Mouse (Mus musculus) heart, adult 11 months (tissue): ENCODE results near the gene Dhx15.
A peak's percentile ranks its signal among the peaks of the same experiment; 100 is the strongest.

Experiments
- DNase-seq: peaks from one replicate; pipeline ENCODE4 v3.0.0; 2022

Gene Dhx15

GRCm38 (mm10) chr5:52141936-52142335 lies 48.4 kb downstream of the Dhx15 start:
- no peak for DNase-seq

- no peak for DNase-seq
Measured at GRCm38 (mm10) chr5:52138819-52139218, 51.5 kb downstream of the Dhx15 start.

GRCm38 (mm10) chr5:52138134-52138533 lies 52.2 kb downstream of the Dhx15 start:
- no peak for DNase-seq

GRCm38 (mm10) chr5:52135460-52136141 lies 54.7 kb downstream of the Dhx15 start:
- no peak for DNase-seq

DNA sequence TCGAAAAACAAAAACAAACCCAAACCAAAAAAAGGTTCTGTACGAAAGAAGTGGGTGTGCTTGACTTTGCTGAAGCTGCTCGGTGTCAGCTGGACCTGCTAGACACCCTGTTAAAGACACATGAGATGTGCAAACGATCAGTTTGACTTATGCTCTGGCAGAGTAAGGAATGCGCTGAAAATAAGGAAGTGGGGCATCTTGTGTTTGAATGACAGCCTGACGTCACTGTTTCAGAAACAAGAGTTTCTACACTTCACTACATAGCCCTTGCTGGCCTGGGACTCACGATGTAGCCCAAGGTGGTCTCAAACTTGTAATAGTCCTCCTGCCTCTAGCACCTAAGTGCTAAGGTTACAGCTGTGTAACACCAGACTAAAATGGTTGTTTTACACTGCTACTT lies 57.5 kb downstream of the Dhx15 start:
- no peak for DNase-seq

- no peak for DNase-seq
Measured at GRCm38 (mm10) chr5:52132092-52132491, 58.2 kb downstream of the Dhx15 start.

DNA sequence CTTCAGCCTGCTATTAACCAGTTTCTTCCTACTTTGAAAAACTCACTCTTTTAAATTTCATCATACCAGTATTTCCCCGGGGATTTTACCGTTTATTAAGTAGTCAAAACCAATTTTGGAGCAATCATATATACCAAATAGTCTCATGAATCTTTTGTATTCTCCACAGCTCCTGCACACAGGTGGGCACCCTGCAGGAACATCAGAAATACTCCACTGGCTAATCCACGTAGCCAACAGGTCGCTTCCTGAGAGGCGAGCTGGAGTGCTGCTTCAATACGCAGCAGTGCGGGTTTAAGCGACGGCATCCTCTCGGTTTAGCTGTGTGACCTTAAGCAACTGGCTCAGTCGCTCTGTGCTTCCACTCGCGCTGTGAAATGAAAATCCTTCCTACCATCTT lies 58.9 kb downstream of the Dhx15 start:
- DNase-seq = peak; percentile 72

GRCm38 (mm10) chr5:52130496-52130895 lies 59.8 kb downstream of the Dhx15 start:
- peak; percentile 98 for DNase-seq

- DNase-seq = peak; percentile 62
Measured at GRCm38 (mm10) chr5:52126263-52126662, 64.1 kb downstream of the Dhx15 start.

DNA sequence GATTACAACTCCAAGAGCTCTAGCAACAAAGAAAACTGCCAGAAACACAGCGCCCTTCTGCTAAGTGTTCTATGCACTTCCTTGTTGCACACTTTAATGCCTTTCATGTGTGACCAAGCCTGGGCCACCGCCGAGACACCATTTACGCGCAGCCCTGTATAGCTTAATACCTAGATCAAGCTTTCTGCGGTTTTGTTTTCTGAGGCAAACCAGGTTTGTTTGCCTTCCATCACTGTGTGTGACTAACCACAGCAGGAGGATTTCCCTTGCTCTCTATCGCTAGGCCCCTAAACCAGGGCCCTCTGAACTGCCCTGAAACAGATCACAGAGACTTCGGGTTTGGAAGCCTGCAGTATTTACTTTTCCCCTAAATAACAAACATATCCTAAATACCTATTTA lies 64.5 kb downstream of the Dhx15 start:
- DNase-seq = peak; percentile 78

- no peak for DNase-seq
Measured at GRCm38 (mm10) chr5:52122146-52122545, 68.2 kb downstream of the Dhx15 start.

- DNase-seq = no peak
Measured at GRCm38 (mm10) chr5:52119822-52120221, 70.5 kb downstream of the Dhx15 start.

GRCm38 (mm10) chr5:52119192-52119591 lies 71.1 kb downstream of the Dhx15 start:
- DNase-seq = no peak

DNA sequence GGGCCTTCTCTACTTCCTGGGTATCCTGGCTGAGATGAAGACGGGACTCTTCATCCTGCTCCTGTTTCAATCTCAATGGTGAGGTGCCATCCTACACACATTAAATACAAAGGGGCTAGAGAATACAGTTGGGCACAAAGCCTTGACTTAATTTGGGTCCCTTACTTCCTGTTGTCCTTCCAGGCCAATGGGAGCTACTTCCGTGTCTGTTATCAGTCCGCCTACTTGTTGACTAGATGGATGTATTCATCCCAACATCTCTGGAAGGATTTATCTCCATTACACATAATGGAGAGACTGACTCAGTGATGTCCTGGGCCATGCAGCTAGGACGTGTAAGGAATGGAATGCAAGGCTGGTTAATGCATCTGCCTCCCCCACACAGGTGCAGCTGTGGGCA lies 72.5 kb downstream of the Dhx15 start:
- peak; percentile 76 for DNase-seq

- peak; percentile 88 for DNase-seq
Measured at GRCm38 (mm10) chr5:52116404-52116803, 73.9 kb downstream of the Dhx15 start.

DNA sequence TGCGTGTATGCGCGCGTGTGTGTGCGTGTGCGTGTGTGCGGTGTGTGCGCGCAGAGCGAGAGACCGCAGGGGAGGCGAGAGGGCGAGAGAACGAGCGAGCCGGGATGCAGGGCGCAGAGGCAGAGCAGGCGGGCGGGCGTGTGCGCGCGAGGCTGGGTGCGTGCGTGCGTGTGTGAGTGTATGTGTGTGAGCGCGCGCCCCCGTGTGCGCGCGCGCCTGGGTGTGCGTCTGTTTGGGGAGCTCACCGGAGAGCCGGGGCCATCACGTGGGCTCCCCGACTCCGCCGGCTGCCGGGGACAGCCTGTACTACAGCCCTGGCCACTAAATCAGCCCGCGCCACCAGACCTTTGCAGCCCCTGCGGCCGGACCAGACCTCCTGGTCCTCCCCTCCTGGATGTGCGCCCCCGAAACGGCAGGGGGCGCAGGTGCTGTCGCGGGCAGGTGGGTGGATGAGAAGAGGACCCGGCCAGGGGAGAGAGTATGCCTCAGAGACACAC lies 74.4 kb downstream of the Dhx15 start:
- peak; percentile 96 for DNase-seq

DNA sequence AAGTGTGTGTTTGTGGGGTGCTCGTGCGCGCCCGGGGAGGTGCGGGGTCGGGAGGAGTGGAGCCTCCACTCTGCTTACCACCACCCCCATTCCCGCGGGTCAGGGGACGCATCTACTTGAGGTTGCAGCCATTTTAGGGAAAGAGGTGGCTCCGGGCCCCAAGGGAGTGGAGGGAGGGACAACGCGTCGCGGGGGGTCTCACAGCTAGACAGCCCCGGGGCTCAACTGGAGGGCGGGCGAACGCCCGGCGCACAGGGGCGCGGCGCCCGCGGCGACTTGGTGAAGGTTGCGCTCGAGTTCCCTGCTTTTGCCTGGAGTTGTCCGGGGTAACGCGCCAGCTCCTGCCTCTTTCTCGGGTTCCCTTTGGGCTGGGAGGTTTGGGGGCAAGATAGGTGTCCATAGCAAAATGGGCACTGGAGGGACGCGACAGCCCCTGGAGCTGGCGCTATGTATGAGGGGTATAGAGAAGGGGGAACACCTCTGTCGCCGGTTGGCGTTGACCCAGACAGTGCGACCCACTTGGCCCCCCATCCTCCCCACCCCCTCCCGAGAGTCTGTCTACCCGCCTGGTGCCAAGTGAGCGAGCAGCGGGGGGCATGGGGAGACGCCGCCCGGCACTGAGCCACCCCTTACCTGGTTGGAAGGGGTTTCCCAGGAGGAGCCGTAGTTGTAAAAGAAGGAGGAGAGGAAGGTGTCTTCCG lies 75.4 kb downstream of the Dhx15 start:
- DNase-seq = peak; percentile 91

GRCm38 (mm10) chr5:52113851-52114731 lies 76.2 kb downstream of the Dhx15 start:
- DNase-seq = peak; percentile 86

DNA sequence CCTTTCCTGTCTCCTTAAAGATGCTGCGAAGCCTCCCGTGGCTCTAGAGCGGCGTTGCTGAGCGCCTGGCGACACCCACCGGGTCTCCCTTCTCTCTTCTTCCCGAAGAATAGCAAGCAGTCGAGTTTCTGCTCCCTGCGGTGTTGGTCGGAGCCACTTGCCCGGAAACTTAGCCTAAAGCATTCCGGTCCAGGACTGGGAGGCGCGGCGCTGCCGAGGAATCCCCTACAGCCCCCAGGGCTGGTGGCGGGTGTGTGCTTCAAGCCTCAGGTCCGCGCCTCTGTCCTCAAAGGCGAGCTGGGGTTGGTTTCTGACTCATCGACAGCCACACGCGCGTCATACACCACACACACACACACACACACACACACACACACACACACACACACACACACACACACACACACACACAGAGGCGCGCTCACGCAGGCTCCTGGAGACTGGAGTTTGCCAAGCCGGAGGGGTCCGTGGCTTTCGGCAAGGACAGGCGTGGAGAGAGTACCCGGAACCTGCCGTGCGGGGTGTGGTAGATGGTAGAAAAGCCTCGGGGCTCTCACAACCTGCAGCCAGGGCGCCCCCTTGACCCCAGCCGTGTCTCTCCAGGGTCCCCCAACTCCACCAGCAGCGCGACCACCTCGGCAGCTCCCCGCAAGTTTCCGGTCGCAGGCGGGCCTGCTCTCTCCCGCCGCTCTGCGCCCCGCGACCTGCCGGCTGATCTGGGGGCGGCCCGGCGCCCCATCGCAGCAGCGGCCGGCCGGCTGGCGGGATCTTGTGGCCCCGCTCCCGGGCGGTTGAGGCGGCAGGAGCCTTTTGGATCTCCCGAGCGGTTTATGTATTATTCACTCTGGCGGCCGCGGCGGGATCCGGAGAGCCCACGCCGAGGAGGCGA lies 77.1 kb downstream of the Dhx15 start:
- DNase-seq = peak; percentile 91

GRCm38 (mm10) chr5:52112191-52112760 lies 78.0 kb downstream of the Dhx15 start:
- peak; percentile 52 for DNase-seq

DNA sequence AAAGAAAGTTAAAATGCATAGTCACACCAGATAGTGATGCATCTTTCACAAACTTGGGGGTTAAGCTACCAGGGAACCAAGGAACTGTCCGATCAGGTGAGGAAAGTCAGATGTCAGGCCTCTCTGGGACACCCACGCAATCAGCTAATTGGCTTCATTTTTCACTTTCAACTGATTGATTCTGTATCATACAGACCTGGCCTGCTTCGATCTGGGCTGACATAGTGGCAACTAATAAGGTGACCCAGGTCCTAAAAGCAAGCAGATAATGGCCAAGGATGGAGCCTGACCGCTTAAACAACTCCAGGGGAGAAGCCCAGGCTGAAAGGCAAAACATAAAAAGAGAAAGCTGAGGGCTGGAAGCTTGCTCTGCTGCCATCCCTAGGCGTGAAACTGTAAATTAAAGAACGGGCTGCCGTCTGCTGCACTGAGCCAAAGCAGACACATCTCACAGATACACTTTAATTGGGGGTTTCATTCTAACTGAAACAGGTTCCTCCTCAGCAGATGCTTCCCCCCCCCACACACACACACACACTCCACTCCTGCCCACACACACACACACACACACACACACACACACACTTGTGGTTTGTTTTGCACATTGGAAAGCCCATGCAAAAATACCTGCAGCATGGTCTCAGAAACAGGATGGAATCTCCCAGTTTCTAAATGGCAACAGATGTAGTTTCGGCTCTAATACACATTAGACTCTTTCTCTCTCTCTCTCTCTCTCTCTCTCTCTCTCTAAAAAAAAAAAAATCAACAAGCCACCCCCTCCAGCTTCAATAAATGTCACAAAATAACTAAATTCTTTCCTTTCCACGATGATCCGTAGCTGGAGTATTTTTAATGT lies 79.3 kb downstream of the Dhx15 start:
- peak; percentile 70 for DNase-seq
